Mouse (Mus musculus) olfactory bulb, adult 2 months (tissue): Measurements from ENCODE around the gene Glycam1.

Source experiments
- CTCF ChIP-seq: fragments of 200-500 bp; IDR thresholded peaks from 2 replicates; pipeline ENCODE4 v1.5.1; 2012; ENCODE audit warnings: low read depth, mild to moderate bottlenecking, low read length, moderate library complexity; ENCODE audit not compliant: insufficient read depth
- POLR2A ChIP-seq: fragments of 200-500 bp; IDR thresholded peaks from 2 replicates; pipeline ENCODE4 v1.6.1; 2012; ENCODE audit warnings: mild to moderate bottlenecking, low read depth, low read length, moderate library complexity; ENCODE audit not compliant: insufficient read depth

GRCm38 (mm10) chr15:103518600-103519385 is 46.1 kb downstream of the Glycam1 start:
- TF ChIP-seq CTCF: no peak
- no peak for TF ChIP-seq POLR2A
